Mouse (Mus musculus) olfactory bulb, adult 2 months (tissue): ENCODE measurements at regions not wholly inside any gene's neighbourhood (a gene's known extent, or its start where the extent isn't known, plus 50 kb on each side); places are given as distances from the start of the nearest gene placed in this dataset.

Experiments used
- H3K27ac ChIP-seq: fragments of 200-500 bp; 2 replicates; pipeline ENCODE4 v1.5.1; 2012; ENCODE audit warnings: low read depth, low read length; ENCODE audit not compliant: insufficient read depth
- H3K4me1 ChIP-seq: fragments of 200-500 bp; 2 replicates; pipeline ENCODE4 v1.6.1; 2012; ENCODE audit warnings: low read length; ENCODE audit not compliant: control insufficient read depth, insufficient read depth
- H3K4me3 ChIP-seq: fragments of 200-500 bp; 2 replicates; pipeline ENCODE4 v1.5.1; 2012; ENCODE audit warnings: mild to moderate bottlenecking, low read depth, low read length, moderate library complexity; ENCODE audit not compliant: insufficient read depth
- CTCF ChIP-seq: fragments of 200-500 bp; IDR thresholded peaks from 2 replicates; pipeline ENCODE4 v1.5.1; 2012; ENCODE audit warnings: low read depth, mild to moderate bottlenecking, low read length, moderate library complexity; ENCODE audit not compliant: insufficient read depth
- POLR2A ChIP-seq: fragments of 200-500 bp; IDR thresholded peaks from 2 replicates; pipeline ENCODE4 v1.6.1; 2012; ENCODE audit warnings: mild to moderate bottlenecking, low read depth, low read length, moderate library complexity; ENCODE audit not compliant: insufficient read depth
- WGBS: fragments of 180-500 bp; shearing (Covaris S2); methylation state at CpG from one replicate; pipeline ENCODE4 v1.1.7; 2018; 5-methylcytosine and 5-hydroxymethylcytosine counted together

DNA sequence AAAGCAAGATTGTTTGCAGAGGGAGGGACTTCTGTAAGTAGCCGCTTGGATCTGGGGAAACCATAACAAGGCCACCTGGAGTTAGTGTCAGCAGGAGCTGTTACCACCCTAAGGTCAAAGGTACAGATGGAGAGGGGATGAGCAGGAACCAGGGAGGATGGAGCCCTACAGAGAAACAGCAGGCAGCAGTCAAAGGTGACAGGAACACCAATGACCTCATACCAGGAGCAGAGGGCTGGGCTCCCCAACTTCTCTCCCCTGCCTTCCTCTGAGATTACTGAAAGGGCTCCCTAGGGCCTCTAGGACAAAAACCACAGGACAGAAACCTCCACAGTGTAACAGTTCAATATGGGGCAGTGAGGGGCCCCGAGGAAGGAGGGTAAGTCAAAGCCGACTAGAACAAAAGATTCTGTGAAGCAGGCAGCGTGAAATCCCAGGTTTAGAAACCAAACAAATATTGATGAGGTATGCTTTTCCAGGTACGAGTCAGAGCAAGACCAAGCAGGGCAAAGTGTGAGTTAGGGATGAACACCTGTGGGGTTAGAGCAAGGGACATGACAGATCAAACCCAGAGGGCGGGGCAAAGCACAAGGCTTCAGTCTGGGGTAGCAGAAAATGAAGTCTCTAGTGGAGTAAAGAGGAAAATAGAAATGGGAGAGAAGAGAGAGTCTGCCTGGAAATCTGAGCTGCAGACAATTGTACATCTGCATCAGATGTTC is 194.4 kb downstream of the Efnb2 start:
- no peak overlapping the region for H3K4me3 ChIP-seq
- WGBS = 54% methylated on average over 6 of the region's 6 CpGs
- H3K27ac ChIP-seq = no peak overlapping the region
- peaks cover 2% of the 10 kb centered on the region; the same call in 1 of the 2 replicates for H3K4me1 ChIP-seq
- TF ChIP-seq POLR2A (no peak), CTCF (no peak)

DNA sequence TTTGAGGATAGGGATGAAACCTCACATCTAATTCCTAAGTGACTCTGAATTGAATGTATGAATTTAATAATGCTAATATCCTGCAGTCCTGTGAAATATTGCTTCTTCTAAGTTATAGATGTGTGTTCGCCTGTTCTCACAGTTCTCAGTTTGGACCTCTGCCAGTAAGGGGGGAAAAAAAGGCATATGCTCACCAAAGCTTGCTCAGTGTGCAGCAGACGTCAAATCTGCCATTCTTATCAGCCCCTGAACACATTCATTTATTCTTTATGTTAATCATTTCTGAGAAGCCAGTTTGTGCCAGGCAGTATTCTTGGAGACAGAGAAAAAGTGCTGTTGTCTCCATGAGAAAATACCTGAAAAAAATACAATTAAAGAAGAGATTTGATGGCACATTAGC is 198.6 kb downstream of the Efnb2 start:
- peaks cover 2% of the 10 kb centered on the region; the same call in 1 of the 2 replicates for H3K4me1 ChIP-seq
- H3K4me3 ChIP-seq = no peak overlapping the region
- no peak for TF ChIP-seq POLR2A
- no peak overlapping the region for H3K27ac ChIP-seq
- WGBS = 86% methylated on average over 2 of the region's 2 CpGs

DNA sequence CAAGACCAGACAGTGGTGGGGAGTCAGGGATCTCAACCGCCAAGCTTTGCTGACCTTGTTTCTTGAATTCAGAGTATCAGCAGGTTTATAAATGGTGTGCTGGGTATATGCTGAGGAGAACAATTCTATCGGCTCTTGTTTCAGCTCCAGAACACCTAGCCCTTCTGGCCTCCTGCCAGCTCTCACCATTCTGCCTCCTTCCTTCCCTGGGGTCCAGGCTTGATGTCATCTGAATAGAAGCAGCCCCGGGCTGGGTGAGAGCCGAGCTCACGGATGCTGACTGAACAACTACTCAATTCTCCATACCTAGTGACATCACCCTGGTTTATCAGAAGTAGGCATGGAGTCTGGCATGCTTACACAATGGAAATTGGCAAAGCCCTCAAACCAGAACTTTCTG is 203.5 kb downstream of the Efnb2 start:
- H3K4me3 ChIP-seq = no peak overlapping the region
- no peak for TF ChIP-seq CTCF
- TF ChIP-seq POLR2A = no peak
- H3K27ac ChIP-seq = no peak overlapping the region
- WGBS = 66% methylated on average over 5 of the region's 5 CpGs
- H3K4me1 ChIP-seq = no peaks in the 10 kb centered on the region; the same call in 1 of the 2 replicates

GRCm38 (mm10) chr8:8453944-8454343 is 207.1 kb downstream of the Efnb2 start:
- TF ChIP-seq POLR2A = no peak
- TF ChIP-seq CTCF = no peak
- Histone ChIP-seq H3K4me3 (no peak overlapping the region), H3K27ac (no peak overlapping the region), H3K4me1 (no peaks in the 10 kb centered on the region; the same call in 1 of the 2 replicates)
- WGBS = 90% methylated on average over 6 of the region's 6 CpGs

GRCm38 (mm10) chr8:8452226-8452625 is 208.8 kb downstream of the Efnb2 start:
- WGBS = 90% methylated on average over 9 of the region's 9 CpGs
- no peak overlapping the region for H3K4me3 ChIP-seq
- no peak for TF ChIP-seq CTCF
- no peak for TF ChIP-seq POLR2A
- H3K4me1 ChIP-seq = no peaks in the 10 kb centered on the region; the same call in 1 of the 2 replicates
- no peak overlapping the region for H3K27ac ChIP-seq

DNA sequence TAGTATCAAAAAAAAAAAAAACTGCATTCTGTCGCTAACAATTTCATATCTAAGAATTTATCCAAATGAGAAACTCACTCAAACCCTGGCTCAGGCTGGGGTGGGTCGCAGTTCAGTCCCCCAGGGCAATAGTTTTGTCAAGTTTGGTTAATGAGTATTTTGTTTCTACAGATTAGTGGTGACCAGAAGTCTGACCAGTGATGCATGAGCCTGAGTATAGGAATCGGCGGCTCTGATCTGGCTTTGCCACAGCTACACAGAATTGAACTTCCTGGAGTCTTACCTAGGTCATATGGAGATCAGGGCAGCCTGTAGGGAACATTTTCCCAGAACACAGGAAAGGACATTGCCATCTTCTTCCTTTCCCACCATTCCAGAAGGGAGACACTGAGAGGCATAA is 212.1 kb downstream of the Efnb2 start:
- Histone ChIP-seq H3K27ac (no peak overlapping the region), H3K4me1 (no peaks in the 10 kb centered on the region), H3K4me3 (no peak overlapping the region)
- 90% methylated on average over 4 of the region's 4 CpGs for WGBS
- no peak for TF ChIP-seq POLR2A
- TF ChIP-seq CTCF = no peak

- Histone ChIP-seq H3K4me3 (no peak overlapping the region), H3K27ac (no peak overlapping the region)
Measured at GRCm38 (mm10) chr8:8441568-8441967, 219.5 kb downstream of the Efnb2 start.

DNA sequence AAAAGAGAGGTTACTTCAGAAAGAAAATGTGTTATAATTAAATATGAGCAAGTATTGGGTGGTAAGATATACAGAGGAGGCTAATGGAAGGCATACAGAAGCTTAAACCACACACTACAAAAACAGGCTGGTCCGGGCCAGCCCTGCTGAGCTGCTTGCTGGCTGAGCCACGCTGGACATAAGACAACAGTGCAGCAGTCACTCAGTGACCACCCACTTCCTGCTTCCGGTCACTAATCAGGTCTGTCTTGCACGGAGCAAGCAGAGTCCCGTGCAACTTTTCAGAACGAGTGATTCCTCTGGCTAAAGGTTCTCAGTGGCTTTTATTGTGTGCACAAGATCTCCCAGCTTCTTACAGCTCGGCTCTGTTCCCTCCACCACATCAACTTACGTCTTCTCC is 220.1 kb downstream of the Efnb2 start:
- no peak overlapping the region for H3K27ac ChIP-seq
- no peaks in the 10 kb centered on the region for H3K4me1 ChIP-seq
- 63% methylated on average over 8 of the region's 8 CpGs for WGBS
- no peak overlapping the region for H3K4me3 ChIP-seq
- TF ChIP-seq POLR2A = no peak
- TF ChIP-seq CTCF = no peak

More at GRCm38 (mm10) chr8:8441568-8441967, 219.5 kb downstream of the Efnb2 start:
- WGBS = 55% methylated on average over 6 of the region's 6 CpGs
- no peaks in the 10 kb centered on the region for H3K4me1 ChIP-seq
- TF ChIP-seq POLR2A = no peak

- 50% methylated on average over 4 of the region's 4 CpGs for WGBS
- no peak for TF ChIP-seq POLR2A
- TF ChIP-seq CTCF = no peak
- H3K27ac ChIP-seq = no peak overlapping the region
- H3K4me1 ChIP-seq = peaks cover 3% of the 10 kb centered on the region; the same call in 1 of the 2 replicates
- H3K4me3 ChIP-seq = no peak overlapping the region
Measured at GRCm38 (mm10) chr8:8426201-8426600, 234.8 kb downstream of the Efnb2 start.

- TF ChIP-seq CTCF (no peak), POLR2A (no peak)
- WGBS = 94% methylated on average over 2 of the region's 2 CpGs
- Histone ChIP-seq H3K4me3 (no peak overlapping the region), H3K4me1 (peaks cover 3% of the 10 kb centered on the region; the same call in 1 of the 2 replicates), H3K27ac (no peak overlapping the region)
Measured at GRCm38 (mm10) chr8:8423443-8423842, 237.6 kb downstream of the Efnb2 start.

- H3K27ac ChIP-seq = no peak overlapping the region
- H3K4me1 ChIP-seq = peaks cover 3% of the 10 kb centered on the region; the same call in 1 of the 2 replicates
- H3K4me3 ChIP-seq = no peak overlapping the region
- TF ChIP-seq POLR2A (no peak), CTCF (no peak)
- WGBS = 77% methylated on average over 5 of the region's 5 CpGs
Measured at GRCm38 (mm10) chr8:8421713-8422112, 239.3 kb downstream of the Efnb2 start.
